Mouse (Mus musculus) small intestine, adult 2 months (tissue): ENCODE data around the gene Med24. TPM values are rescaled to one million over a fixed set of nuclear protein-coding genes. Genes with fewer than 3 reads are reported as not detected.
"Not testable (repeated sequence)": the region's sequence is repeated elsewhere in the genome, so short reads cannot be mapped to it uniquely, and the experiment has no call there.

ENCODE experiments used
- H3K27ac ChIP-seq: fragments of 200-500 bp; 2 replicates; pipeline ENCODE4 v1.5.1; 2012; ENCODE audit warnings: low read depth, low read length, control low read depth, inconsistent platforms; ENCODE audit not compliant: insufficient read depth
- H3K27me3 ChIP-seq: fragments of 200-500 bp; 2 replicates; pipeline ENCODE4 v1.6.1; 2012; ENCODE audit warnings: mild to moderate bottlenecking, moderate library complexity, low read length, inconsistent platforms; ENCODE audit not compliant: control insufficient read depth, insufficient read depth
- H3K36me3 ChIP-seq: fragments of 200-500 bp; 2 replicates; pipeline ENCODE4 v1.6.1; 2012; ENCODE audit warnings: mild to moderate bottlenecking, low read length, control low read depth, inconsistent platforms; ENCODE audit not compliant: control insufficient read depth, insufficient read depth
- H3K4me1 ChIP-seq: fragments of 200-500 bp; 2 replicates; pipeline ENCODE4 v1.6.1; 2012; ENCODE audit warnings: low read length, inconsistent platforms, mixed read lengths; ENCODE audit not compliant: control insufficient read depth, insufficient read depth, insufficient read length
- H3K4me3 ChIP-seq: fragments of 200-500 bp; 2 replicates; pipeline ENCODE4 v1.5.1; 2012; ENCODE audit warnings: low read depth, mild to moderate bottlenecking, control low read depth, inconsistent platforms, low read length, moderate library complexity
- CTCF ChIP-seq: fragments of 200-500 bp; IDR thresholded peaks from 2 replicates; pipeline ENCODE4 v1.5.1; 2012; ENCODE audit warnings: low read depth, mild to moderate bottlenecking, control low read depth, inconsistent platforms, low read length, moderate library complexity, mixed read lengths; ENCODE audit not compliant: insufficient replicate concordance, insufficient read length; ENCODE audit errors: extremely low read depth
- POLR2A ChIP-seq: fragments of 200-500 bp; IDR thresholded peaks from 2 replicates; pipeline ENCODE4 v1.6.1; 2012; ENCODE audit warnings: low read depth, mild to moderate bottlenecking, control low read depth, inconsistent platforms, low read length, moderate library complexity
- WGBS: fragments of 180-500 bp; shearing (Covaris S2); methylation state at CpG from one replicate; pipeline ENCODE4 v1.1.7; 2018; 5-methylcytosine and 5-hydroxymethylcytosine counted together
- polyA plus RNA-seq: library from polyadenylated mRNA; depleted of rRNA; stranded (reverse); fragments of >200 nt; gene quantifications from 2 replicates; pipeline ENCODE4 v1.2.3, GENCODE M21; 2012

The Med24 gene
- polyA plus RNA-seq, 1 experiment = 49.5 TPM

DNA sequence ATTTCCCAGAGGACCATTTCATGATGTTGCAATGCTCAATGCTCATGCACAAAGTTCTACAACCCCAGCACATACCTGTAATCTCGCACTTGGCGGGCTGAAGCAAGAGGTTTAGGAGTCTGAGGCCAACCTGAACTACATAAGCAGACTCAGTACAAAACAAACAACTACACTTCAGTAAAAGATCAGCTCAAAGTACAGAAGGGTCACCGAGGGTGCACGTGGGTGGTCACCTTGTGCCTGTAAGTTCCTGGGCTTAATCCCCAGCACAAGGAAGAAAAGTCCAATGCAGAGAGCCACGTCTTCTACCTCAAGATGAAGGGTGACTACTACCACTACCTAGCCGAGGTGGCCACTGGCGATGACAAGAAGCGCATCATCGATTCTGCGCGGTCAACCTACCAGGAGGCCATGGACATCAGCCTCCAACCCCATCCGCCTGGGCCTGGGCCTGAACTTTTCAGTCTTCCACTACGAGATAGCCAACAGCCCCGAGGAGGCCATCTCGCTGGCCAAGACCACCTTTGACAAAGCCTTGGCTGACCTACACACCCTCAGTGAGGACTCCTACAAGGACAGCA lies 3.2 kb downstream of the Med24 start:
- H3K36me3 ChIP-seq = peaks cover 9% of the 10 kb centered on the region
- no peak overlapping the region for H3K4me3 ChIP-seq
- H3K27ac ChIP-seq = no peak overlapping the region
- H3K4me1 ChIP-seq = peaks cover 3% of the 10 kb centered on the region; the same call in 1 of the 2 replicates
- no peak for TF ChIP-seq CTCF
- no peak for TF ChIP-seq POLR2A
- 93% methylated on average over 15 of the region's 15 CpGs for WGBS
- H3K27me3 ChIP-seq = no peaks in the 10 kb centered on the region

GRCm38 (mm10) chr11:98723098-98723497 lies 6.1 kb downstream of the Med24 start:
- H3K4me1 ChIP-seq = no peaks in the 10 kb centered on the region
- H3K27ac ChIP-seq = no peak overlapping the region
- H3K36me3 ChIP-seq = peaks cover 9% of the 10 kb centered on the region
- H3K4me3 ChIP-seq = no peak overlapping the region
- WGBS = 84% methylated on average over 7 of the region's 7 CpGs
- H3K27me3 ChIP-seq = no peaks in the 10 kb centered on the region
- TF ChIP-seq POLR2A = no peak
- no peak for TF ChIP-seq CTCF

GRCm38 (mm10) chr11:98721458-98722226 lies 7.6 kb downstream of the Med24 start:
- peak overlapping the region; percentile 49; the same call in 1 of the 2 replicates for H3K27ac ChIP-seq
- no peak overlapping the region for H3K4me3 ChIP-seq
- TF ChIP-seq POLR2A (no peak), CTCF (peak; percentile 24; the same call in 1 of the 2 replicates)
- peaks cover 2% of the 10 kb centered on the region; the same call in 1 of the 2 replicates for H3K4me1 ChIP-seq
- peaks cover 14% of the 10 kb centered on the region for H3K36me3 ChIP-seq
- no peaks in the 10 kb centered on the region for H3K27me3 ChIP-seq
- WGBS = 66% methylated on average over 24 of the region's 24 CpGs

GRCm38 (mm10) chr11:98720756-98721155 lies 8.5 kb downstream of the Med24 start:
- Histone ChIP-seq H3K4me1 (peaks cover 2% of the 10 kb centered on the region; the same call in 1 of the 2 replicates), H3K36me3 (peaks cover 14% of the 10 kb centered on the region), H3K27me3 (no peaks in the 10 kb centered on the region), H3K4me3 (no peak overlapping the region), H3K27ac (no peak overlapping the region)
- TF ChIP-seq POLR2A = no peak
- no peak for TF ChIP-seq CTCF
- 81% methylated on average over 2 of the region's 2 CpGs for WGBS

- 22% methylated on average over 13 of the region's 13 CpGs for WGBS
- Histone ChIP-seq H3K4me1 (peaks cover 2% of the 10 kb centered on the region; the same call in 1 of the 2 replicates), H3K27me3 (no peaks in the 10 kb centered on the region), H3K4me3 (no peak overlapping the region), H3K27ac (no peak overlapping the region), H3K36me3 (peaks cover 25% of the 10 kb centered on the region)
- TF ChIP-seq POLR2A = no peak
- TF ChIP-seq CTCF = peak; percentile 82
These were observed 11.3 kb downstream of the Med24 start for GRCm38 (mm10) chr11:98717904-98718303.

DNA sequence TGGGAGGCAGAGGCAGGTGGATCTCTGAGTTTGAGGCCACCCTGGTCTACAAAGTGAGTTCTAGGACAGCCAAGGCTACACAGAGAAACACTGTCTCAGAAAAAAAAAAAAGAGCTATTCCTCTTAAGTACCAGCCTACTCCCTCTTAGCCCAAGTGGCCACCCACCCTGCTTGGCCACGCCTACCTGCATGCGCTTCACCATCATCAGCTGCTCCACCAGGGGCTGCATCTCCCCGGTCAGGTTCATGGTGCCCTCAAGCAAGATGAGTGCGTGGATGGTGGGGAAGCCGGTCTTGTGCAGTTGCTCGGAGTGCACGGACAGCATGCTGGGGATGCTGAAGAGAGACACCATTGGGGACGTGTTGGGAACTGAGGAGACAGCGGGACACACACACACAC lies 13.3 kb downstream of the Med24 start:
- WGBS = 97% methylated on average over 9 of the region's 9 CpGs
- peaks cover 2% of the 10 kb centered on the region; the same call in 1 of the 2 replicates for H3K4me1 ChIP-seq
- TF ChIP-seq POLR2A = no peak
- TF ChIP-seq CTCF = no peak
- peaks cover 32% of the 10 kb centered on the region for H3K36me3 ChIP-seq
- H3K4me3 ChIP-seq = no peak overlapping the region
- H3K27me3 ChIP-seq = no peaks in the 10 kb centered on the region
- H3K27ac ChIP-seq = no peak overlapping the region

- TF ChIP-seq POLR2A = no peak
- TF ChIP-seq CTCF = no peak
- Histone ChIP-seq H3K27me3 (no peaks in the 10 kb centered on the region), H3K4me1 (peaks cover 17% of the 10 kb centered on the region), H3K27ac (no peak overlapping the region), H3K36me3 (peaks cover 32% of the 10 kb centered on the region), H3K4me3 (no peak overlapping the region)
- WGBS = 81% methylated on average over 12 of the region's 12 CpGs
These were observed 15.5 kb downstream of the Med24 start for GRCm38 (mm10) chr11:98713703-98714102.

DNA sequence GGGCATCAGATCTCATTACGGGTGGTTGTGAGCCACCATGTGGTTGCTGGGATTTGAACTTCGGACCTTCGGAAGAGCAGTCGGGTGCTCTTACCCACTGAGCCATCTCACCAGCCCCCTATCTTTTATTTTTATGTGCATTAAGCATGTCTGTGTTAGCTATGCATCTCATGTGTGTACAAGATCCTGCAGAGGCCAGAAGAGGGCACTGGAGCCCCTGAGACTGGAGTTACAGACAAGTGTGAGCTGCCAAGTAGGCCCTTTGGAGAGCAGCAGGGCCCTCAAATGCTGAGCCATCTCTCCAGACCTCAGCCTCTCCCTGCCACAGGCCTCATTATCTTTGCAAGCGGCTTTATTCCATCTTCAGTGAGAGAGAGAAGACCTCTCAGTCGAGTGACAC lies 17.2 kb downstream of the Med24 start:
- H3K4me1 ChIP-seq = peaks cover 22% of the 10 kb centered on the region
- peaks cover 30% of the 10 kb centered on the region for H3K36me3 ChIP-seq
- H3K27me3 ChIP-seq, H3K27ac ChIP-seq, H3K4me3 ChIP-seq: not testable (repeated sequence)
- 88% methylated on average over 6 of the region's 6 CpGs for WGBS
